Mouse (Mus musculus): ENCODE data around the gene Pappa2. TPM values are rescaled to one million over a fixed set of nuclear protein-coding genes. Genes with fewer than 3 reads are reported as not detected.
A peak's percentile ranks its signal among the peaks of the same experiment; 100 is the strongest.

The Pappa2 gene
- polyA plus RNA-seq (2015; fragmentation: Nextera tagmentation; extraction: Ambion mirVana), result 0.48 and 1.0 TPM in 2 replicates

DNA sequence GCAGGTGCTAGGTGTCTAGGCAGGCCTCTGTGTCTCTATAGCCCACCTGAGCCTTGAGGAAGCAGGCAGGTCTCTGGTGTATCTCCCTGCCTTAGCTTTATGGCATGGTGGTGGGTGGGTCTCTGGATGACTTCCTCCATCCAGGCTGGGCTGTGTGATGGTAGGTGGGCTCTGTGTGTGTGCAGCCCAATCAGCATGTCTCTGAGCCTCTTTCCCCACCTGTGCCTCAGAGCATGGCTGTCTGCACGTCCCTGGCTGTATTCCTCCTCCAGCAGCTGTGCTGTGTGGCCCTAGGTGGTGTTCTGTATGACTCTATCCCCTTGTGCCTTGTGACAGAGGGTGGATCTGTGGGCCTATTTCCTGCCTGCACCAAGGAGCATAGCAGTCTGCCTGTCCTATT is at the start of gene Pappa2:
Gene Pappa2, minus strand, starts transcription at position 101 of the 400 bp plus-strand sequence.
- H3K4me1 ChIP-seq (replicated peaks), result no peaks in the 10 kb centered on the region
- no peak within 1 kb of the TSS for H3K27ac ChIP-seq
- H3K27me3 ChIP-seq, result no peaks in the 10 kb centered on the region
- 44% methylated on average over 1 of the region's 1 CpGs for WGBS
- H3K36me3 ChIP-seq, result no peaks in the 10 kb centered on the region
- H3K9me3 ChIP-seq, result no peaks in the 10 kb centered on the region
- no peak within 1 kb of the TSS for H3K4me2 ChIP-seq (replicated peaks)
- no peak within 1 kb of the TSS for H3K9ac ChIP-seq (replicated peaks)
- H3K4me3 ChIP-seq (replicated peaks), result no peak within 1 kb of the TSS
- no peak for ATAC-seq

DNA sequence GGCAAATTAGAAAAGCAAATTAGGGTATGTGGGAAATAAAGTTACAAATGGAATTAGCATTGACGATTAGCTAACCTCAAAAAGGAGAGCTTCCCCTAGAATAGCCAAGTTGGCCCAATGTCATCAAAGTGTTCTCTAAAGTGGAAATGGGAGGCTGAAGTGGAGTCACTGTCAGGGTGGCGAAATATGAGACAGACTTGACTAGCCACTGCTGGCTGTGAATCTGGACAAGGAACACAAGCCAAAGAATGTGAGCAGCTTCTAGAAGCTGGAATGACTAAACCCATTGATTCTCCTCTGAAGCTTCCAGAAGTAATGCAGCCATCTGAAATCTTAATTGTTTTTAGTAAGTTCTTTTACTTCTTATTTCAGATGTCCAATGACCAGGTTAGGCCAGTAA is 48.8 kb upstream of the Pappa2 start:
- H3K9me3 ChIP-seq, result no peaks in the 10 kb centered on the region
- H3K4me1 ChIP-seq (replicated peaks), result no peaks in the 10 kb centered on the region
- no peak overlapping the region for H3K4me3 ChIP-seq (replicated peaks)
- no peak overlapping the region for H3K27ac ChIP-seq
- WGBS, result 94% methylated on average over 2 of the region's 2 CpGs
- H3K27me3 ChIP-seq, result no peaks in the 10 kb centered on the region
- no peak overlapping the region for H3K4me2 ChIP-seq (replicated peaks)
- no peaks in the 10 kb centered on the region for H3K36me3 ChIP-seq
- ATAC-seq, result no peak
- no peak overlapping the region for H3K9ac ChIP-seq (replicated peaks)

DNA sequence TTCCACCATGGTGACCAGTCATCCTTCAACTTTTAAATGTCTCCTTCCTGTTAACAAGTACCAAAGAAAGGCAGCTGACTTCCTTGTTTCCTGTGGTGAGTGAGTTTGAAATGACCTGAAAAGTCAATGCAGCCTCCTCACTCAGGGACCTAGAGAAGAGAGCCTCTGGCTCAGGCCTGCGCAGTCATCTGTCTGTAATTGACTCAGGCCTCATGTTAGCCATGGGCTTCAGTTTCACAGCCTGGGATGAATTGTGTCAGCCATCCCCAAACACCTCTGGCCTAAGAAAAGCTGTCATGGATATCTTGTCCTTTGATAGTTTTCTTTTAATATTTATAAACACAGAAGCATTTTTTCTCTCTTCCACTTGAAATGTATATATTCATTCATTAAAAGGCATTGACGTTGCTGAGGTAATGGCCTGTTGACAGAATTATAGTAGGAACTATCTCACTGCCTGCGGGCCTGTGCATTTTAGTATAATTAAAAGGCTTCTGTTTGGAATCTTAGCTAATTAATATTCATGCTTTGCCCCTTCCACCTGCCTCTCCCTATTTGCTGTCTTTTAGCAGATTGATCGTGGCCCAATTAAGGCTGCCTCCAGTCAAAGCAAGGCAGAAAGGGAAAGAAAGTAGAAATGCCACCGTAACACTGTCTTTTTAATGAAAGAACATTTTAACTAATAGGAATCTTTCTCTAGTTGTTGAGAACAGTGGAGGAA is 34.8 kb upstream of the Pappa2 start:
- Histone ChIP-seq H3K27ac (peak overlapping the region; percentile 60), H3K9me3 (no peaks in the 10 kb centered on the region), H3K4me2 (replicated peaks) (no peak overlapping the region), H3K9ac (replicated peaks) (no peak overlapping the region), H3K27me3 (no peaks in the 10 kb centered on the region), H3K4me1 (replicated peaks) (peaks cover 5% of the 10 kb centered on the region; the same call in 1 of the 2 replicates), H3K4me3 (replicated peaks) (no peak overlapping the region), H3K36me3 (no peaks in the 10 kb centered on the region)
- 50% methylated on average over 5 of the region's 5 CpGs for WGBS
- peak; percentile 83 for ATAC-seq

DNA sequence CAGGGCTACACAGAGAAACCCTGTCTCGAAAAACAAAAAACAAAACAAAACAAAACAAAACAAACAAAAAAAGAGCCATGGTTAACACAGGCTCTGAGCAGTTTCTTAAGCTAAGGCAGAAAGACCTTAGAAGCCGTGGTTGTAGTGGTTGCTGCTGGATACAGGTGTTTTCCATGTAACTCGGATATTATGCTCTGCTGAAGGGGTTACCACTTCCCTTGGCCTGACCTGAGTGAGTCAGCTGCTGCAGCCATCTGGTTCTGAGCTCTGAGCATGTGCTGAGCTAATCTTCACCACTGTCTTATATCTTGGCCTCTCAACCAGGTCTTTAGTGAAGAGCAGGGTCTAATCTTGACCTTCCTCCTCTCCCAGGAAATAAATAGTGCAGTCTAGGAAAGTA is 6.8 kb upstream of the Pappa2 start:
- H3K4me3 ChIP-seq (replicated peaks), result no peak overlapping the region
- H3K36me3 ChIP-seq, result no peaks in the 10 kb centered on the region
- no peak for ATAC-seq
- no peak overlapping the region for H3K9ac ChIP-seq (replicated peaks)
- WGBS, result 85% methylated on average over 3 of the region's 3 CpGs
- no peak overlapping the region for H3K27ac ChIP-seq
- H3K9me3 ChIP-seq, result no peaks in the 10 kb centered on the region
- H3K27me3 ChIP-seq, result no peaks in the 10 kb centered on the region
- H3K4me2 ChIP-seq (replicated peaks), result no peak overlapping the region
- H3K4me1 ChIP-seq (replicated peaks), result no peaks in the 10 kb centered on the region

DNA sequence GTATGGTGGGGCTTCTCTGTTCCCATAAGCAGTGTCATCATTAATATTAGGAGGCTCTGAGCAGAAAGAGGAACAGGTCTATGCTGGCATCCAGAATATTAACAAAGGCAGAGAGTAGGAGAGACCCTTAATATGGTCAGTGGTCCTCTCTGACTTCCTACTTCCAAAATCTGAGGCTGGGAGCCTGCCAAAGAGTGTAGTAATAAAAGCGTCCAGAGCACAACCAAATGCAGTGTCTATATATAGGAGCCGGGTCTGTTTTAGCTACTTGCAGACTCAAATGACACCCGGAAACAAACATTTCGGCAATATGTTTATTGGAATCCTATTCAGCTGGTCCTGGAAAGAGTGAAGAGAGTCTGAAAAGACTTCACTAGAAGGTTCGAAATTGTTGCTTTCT is 17.9 kb downstream of the Pappa2 start:
- Histone ChIP-seq H3K9ac (replicated peaks) (no peak overlapping the region), H3K4me2 (replicated peaks) (no peak overlapping the region), H3K9me3 (no peaks in the 10 kb centered on the region), H3K4me1 (replicated peaks) (peaks cover 21% of the 10 kb centered on the region), H3K27ac (no peak overlapping the region), H3K4me3 (replicated peaks) (no peak overlapping the region), H3K36me3 (no peaks in the 10 kb centered on the region), H3K27me3 (no peaks in the 10 kb centered on the region)
- WGBS, result 87% methylated on average over 5 of the region's 5 CpGs
- no peak for ATAC-seq

DNA sequence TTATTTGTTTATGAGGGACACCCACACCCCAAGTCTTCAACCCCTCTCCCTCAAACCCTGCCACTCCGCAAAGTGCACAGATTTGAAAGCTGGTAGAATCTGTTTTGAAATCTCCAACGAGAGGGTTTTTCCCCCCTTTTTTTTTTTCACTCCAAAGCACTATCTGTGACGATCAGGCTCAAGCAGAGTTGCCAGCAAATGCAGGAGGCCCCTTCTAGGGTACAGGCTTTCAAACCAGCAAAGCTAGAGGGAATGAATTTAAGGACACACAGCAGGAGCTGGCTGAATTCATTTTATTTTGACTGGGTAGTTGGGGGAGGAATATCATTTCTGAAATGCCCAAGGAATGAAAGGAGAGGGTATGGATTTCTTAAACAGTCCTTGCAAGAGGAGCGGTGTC is 19.3 kb downstream of the Pappa2 start:
- H3K36me3 ChIP-seq, result no peaks in the 10 kb centered on the region
- H3K4me3 ChIP-seq (replicated peaks), result peak overlapping the region; percentile 5; the same call in 1 of the 2 replicates
- H3K9ac ChIP-seq (replicated peaks), result no peak overlapping the region; the same call in 1 of the 2 replicates
- no peaks in the 10 kb centered on the region for H3K9me3 ChIP-seq
- no peak overlapping the region for H3K27ac ChIP-seq
- ATAC-seq, result peak; percentile 29; the same call in 1 of the 2 replicates
- H3K27me3 ChIP-seq, result no peaks in the 10 kb centered on the region
- peak overlapping the region; percentile 45 for H3K4me2 ChIP-seq (replicated peaks)
- H3K4me1 ChIP-seq (replicated peaks), result peaks cover 21% of the 10 kb centered on the region
- WGBS, result 27% methylated on average over 4 of the region's 4 CpGs

DNA sequence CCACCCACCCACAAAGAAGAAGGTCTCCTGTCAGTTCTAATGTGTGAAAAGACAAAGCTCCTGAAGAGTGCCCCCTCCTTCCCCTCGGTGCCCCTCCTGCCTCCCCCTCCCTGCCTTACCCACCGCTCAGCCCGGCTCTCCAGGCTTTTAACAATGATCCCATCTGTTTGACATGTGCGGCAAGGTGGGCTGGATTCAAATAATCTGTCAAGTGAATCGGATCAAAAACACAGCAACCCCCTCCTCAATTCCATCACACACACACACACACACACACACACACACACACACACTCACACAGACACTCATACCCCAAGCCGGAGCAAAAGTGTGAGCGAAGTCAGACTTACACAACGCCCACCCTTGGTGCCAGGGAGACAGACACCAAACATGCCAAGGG is 19.7 kb downstream of the Pappa2 start:
- no peaks in the 10 kb centered on the region for H3K9me3 ChIP-seq
- no peak overlapping the region; the same call in 1 of the 2 replicates for H3K9ac ChIP-seq (replicated peaks)
- H3K4me1 ChIP-seq (replicated peaks), result peaks cover 21% of the 10 kb centered on the region
- peak overlapping the region; percentile 5; the same call in 1 of the 2 replicates for H3K4me3 ChIP-seq (replicated peaks)
- WGBS, result 11% methylated on average over 8 of the region's 8 CpGs
- no peaks in the 10 kb centered on the region for H3K36me3 ChIP-seq
- ATAC-seq, result peak; percentile 81
- H3K27me3 ChIP-seq, result no peaks in the 10 kb centered on the region
- peak overlapping the region; percentile 45 for H3K4me2 ChIP-seq (replicated peaks)
- no peak overlapping the region for H3K27ac ChIP-seq

DNA sequence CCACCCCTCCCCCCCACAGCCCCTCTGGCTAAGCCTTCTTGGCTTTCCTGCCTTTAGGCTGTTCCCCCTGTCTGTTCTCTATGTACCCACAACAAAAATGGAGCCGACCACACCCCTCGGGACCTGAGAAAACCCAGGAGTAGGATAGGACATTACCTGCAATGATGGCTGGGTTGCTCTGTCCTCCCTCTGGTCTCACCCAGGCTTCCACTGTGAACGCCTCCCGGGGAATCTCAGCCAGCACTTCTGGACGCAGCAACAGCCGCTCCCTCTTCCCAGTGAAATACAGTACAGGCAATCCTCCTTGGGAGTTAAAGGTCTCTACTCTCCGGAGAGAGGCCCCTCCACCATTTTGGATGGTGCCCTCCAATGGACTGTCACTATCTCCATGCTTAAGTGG is 23.9 kb downstream of the Pappa2 start:
- H3K9ac ChIP-seq (replicated peaks), result no peak overlapping the region

DNA sequence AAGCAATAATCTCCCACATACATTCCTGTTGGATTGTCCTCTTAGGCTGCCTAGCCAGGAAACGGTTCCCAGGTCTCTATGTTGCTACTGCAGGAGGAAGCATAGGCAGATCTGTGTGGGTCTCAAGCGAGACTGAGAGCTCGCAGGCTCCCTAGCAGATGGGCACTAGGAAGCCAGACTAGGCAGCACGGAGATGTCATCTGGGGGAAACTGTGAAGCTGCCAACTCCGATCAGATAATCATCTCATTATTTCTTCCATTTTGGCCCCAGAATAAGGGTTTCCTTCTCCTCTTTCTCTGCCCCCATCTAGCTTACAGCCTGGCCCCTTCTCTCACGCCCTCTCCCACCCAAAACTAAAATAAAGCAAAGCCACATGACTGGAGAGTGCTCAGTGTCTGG is 25.5 kb downstream of the Pappa2 start:
- no peak overlapping the region for H3K27ac ChIP-seq
- 76% methylated on average over 6 of the region's 6 CpGs for WGBS
- H3K4me3 ChIP-seq (replicated peaks), result no peak overlapping the region
- ATAC-seq, result no peak
- peaks cover 7% of the 10 kb centered on the region; the same call in 1 of the 2 replicates for H3K4me1 ChIP-seq (replicated peaks)
- H3K4me2 ChIP-seq (replicated peaks), result no peak overlapping the region
- no peaks in the 10 kb centered on the region for H3K9me3 ChIP-seq
- H3K9ac ChIP-seq (replicated peaks), result no peak overlapping the region
- no peaks in the 10 kb centered on the region for H3K36me3 ChIP-seq
- no peaks in the 10 kb centered on the region for H3K27me3 ChIP-seq

More for the DNA sequence above, 23.9 kb downstream of the Pappa2 start:
- ATAC-seq, result no peak
- Histone ChIP-seq H3K4me1 (replicated peaks) (peaks cover 21% of the 10 kb centered on the region), H3K4me2 (replicated peaks) (no peak overlapping the region), H3K9me3 (no peaks in the 10 kb centered on the region), H3K27ac (no peak overlapping the region), H3K36me3 (no peaks in the 10 kb centered on the region), H3K27me3 (no peaks in the 10 kb centered on the region), H3K4me3 (replicated peaks) (no peak overlapping the region)
- WGBS, result 92% methylated on average over 7 of the region's 7 CpGs

DNA sequence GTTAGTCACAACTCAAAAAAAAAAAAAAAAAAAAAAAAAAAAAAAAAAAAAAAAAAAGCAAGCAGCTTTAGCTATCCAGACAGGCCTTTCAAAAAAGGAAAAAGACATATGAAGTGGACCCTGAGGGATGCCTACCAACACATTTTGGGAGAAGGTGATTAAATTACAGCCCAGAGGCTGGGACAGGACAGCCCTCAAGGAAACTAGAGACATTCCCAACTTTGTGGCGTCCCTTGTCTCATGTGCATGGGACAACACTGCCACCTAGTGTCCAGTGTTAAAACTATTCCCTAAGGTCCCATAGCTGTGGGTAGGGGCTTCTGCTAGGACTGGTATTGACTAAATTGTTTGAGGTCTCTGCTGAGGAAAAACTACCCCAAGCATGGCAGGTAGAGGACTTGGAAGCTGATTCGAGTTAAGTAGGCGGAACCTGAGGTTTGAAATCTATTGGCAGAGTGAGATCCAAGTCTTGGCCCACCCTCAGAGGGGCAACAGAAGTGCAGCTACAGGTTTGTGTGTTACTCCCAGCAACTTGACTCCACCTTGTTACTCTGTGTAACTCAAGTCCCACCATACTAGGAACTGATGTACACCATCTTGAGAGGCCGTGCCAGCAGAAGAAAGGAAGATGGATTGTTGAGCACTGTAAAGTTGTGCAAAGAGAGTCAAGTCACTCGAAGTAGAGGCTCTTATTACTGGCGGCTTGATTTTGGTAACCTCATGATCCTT is 26.6 kb downstream of the Pappa2 start:
- Histone ChIP-seq H3K9me3 (no peaks in the 10 kb centered on the region), H3K4me3 (replicated peaks) (no peak overlapping the region), H3K36me3 (no peaks in the 10 kb centered on the region), H3K27me3 (no peaks in the 10 kb centered on the region), H3K4me2 (replicated peaks) (no peak overlapping the region), H3K4me1 (replicated peaks) (no peaks in the 10 kb centered on the region), H3K27ac (no peak overlapping the region), H3K9ac (replicated peaks) (no peak overlapping the region)
- peak; percentile 86 for ATAC-seq
- WGBS, result 42% methylated on average over 6 of the region's 6 CpGs

DNA sequence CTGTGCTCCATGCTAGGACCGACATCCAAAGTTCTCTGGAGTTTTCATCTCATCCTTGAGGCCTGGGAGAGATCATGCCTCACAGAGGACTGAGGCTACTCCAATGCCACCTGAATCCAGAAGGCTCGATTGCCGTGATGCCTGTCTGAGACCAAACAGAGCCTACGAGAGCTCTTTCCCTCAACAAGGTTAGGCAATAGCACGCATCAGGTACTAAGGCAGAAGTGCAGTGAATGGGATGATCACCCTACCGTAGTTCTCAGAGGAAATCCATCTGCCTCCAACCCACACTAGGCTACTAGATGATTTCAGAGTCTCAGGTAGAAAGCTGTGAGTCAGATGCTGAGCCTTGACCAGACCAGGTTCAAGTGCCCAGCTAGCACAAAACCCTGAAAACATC is 31.2 kb downstream of the Pappa2 start:
- Histone ChIP-seq H3K4me1 (replicated peaks) (no peaks in the 10 kb centered on the region), H3K36me3 (no peaks in the 10 kb centered on the region), H3K27ac (no peak overlapping the region), H3K9me3 (no peaks in the 10 kb centered on the region), H3K4me2 (replicated peaks) (no peak overlapping the region), H3K4me3 (replicated peaks) (no peak overlapping the region), H3K27me3 (no peaks in the 10 kb centered on the region), H3K9ac (replicated peaks) (no peak overlapping the region)
- ATAC-seq, result no peak
- WGBS, result 94% methylated on average over 6 of the region's 6 CpGs

DNA sequence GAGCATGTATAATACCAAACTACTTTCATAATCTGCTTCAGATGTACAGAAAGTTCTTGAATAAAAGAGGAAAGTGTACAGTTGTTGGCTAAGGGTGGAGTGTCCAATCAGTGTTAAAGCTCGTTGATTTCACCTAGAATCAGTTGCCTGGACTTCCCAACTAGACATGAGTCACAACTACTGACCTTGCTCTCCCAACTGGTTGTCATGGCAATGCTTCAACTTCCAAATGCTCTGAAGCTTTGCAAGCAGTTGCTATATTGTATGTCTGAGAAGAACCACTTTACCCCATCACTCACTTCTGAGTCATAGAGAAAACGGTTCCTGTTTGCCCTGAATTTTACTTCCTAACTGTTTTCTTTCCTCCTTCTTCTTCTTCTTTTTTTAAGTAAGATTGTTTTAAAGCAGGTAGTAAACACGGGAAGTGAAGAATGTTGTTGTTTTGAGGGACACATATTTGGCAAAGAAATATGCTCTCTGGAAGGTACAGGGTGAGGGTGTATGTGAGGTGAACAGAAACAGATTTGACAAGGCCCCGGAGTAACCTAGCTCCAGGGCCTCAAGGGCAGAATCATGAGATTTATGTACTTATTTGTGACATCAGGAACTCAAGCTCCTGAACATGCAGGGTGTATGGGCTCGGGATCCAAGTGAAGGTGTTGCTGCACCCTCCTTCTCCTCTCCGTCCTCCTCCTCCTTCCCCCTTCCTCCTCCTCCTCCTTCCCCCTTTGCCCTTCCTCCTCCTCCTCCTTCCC is 32.1 kb downstream of the Pappa2 start:
- H3K4me2 ChIP-seq (replicated peaks), result no peak overlapping the region
- ATAC-seq, result no peak

More for the DNA sequence above, 32.1 kb downstream of the Pappa2 start:
- H3K4me3 ChIP-seq (replicated peaks), result no peak overlapping the region
- H3K9me3 ChIP-seq, result no peaks in the 10 kb centered on the region
- H3K4me1 ChIP-seq (replicated peaks), result no peaks in the 10 kb centered on the region
- WGBS, result 84% methylated on average over 6 of the region's 6 CpGs
- H3K9ac ChIP-seq (replicated peaks), result no peak overlapping the region
- no peaks in the 10 kb centered on the region for H3K27me3 ChIP-seq
- H3K36me3 ChIP-seq, result no peaks in the 10 kb centered on the region
- no peak overlapping the region for H3K27ac ChIP-seq
